Mouse (Mus musculus) Muller cell, postnatal 12 days (primary cell): ENCODE results near the gene Eif2d.

Source experiments
- DNase-seq: peaks from one replicate; pipeline ENCODE4 v3.0.0-alpha.2; 2015; ENCODE audit errors: inconsistent ontology term

The Eif2d gene

DNA sequence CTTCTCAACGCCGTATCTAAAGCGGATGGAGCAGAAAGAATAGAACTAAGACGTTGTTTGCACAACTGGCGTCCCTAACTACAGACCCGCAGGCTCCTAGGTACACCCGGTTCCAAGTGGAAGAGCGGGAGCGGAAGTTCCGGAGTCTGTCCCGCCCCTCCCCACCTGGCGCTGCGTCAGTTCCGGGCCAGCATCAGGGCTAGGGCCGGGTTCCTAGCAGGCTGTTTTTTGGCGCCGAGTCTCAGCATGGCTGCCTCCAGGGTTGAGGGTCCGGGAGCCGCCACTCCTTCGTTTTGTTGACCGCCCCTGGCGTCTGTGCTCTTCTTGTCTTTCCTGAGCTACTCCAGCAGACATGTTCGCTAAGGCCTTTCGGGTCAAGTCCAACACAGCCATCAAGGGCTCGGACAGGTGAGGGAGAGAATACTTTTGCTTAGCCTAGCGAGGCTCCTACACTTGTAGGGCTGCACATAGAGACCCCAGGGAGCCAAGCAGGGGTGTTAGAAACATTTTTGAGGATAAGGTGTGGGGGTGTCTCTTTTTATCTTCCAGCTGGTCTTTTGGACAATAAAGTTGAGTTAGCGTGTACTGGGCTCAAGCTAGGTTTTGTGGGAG, at the start of gene Eif2d:
Gene Eif2d (plus strand): TSS at position 164 of the 612 bp plus-strand sequence.
- peak; percentile 86 for DNase-seq

DNA sequence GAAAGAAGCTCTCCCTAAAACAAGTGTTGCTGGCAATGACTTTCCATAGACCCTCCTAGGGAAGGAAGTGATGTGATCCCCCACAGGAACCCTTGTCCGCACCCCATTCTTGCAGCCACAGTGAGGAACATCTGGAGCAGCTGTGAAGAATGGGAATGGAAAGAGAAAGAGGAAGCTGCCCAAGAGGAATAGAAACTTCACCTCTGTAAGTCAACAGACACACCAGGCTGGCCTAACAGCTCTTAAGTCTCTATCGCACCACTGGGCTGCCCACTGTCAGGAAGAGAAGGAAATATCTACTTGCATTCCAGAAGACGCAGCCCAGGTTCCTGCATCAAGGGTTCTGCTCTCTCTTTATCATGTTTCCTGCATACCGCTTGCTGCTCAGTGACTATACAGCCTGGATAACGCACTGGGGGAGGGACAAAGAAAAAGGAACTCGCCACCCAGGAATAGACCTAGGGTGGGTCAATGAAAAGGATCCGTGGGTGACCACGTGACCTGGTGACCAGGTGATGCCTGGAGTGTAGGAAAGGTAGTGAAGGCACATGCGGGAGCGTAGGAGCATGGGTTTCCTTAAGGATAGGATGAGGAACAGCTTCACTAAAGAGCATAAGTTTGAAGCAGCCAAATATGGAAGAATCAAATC, 49.1 kb upstream of the Eif2d start:
- no peak for DNase-seq

DNA sequence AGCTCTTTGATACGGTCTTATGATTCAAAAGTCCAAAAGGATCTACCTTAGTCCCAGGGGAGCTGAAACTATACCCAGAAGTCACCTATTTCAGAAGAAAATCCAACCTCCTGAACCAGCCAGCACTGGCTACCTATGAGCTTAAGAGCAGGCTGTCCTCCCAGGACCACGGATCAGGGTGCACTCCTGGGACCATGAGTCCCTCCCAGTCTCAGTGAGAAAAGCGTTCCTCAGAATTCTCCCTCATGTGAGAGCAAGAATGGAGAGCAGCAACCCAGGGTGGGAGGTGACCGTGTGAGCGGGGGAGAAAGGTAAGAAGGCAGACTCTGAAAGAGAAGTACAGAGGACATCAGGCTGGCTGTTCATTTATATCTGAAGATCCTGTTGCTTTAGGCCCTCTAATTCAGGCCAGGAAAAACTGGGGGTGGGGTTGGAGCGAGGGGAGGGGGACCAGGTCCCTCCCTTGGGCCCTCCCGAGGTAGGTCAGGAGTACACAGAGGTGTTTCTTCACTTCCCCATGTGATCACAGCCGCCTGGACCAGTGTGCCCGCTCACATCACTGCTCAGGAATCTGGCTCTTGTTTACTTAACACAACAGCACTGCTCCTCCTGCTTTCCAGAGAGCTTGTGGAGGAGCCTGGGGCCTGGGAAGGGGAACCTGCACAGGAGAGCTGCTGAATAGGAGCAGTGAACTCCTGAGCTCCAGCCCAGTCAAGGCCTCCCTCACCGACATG, 45.2 kb upstream of the Eif2d start:
- DNase-seq = no peak

GRCm38 (mm10) chr1:131110525-131111106, 42.4 kb upstream of the Eif2d start:
- DNase-seq = no peak

- peak; percentile 75 for DNase-seq
Observed at GRCm38 (mm10) chr1:131112576-131112975, 40.4 kb upstream of the Eif2d start.

GRCm38 (mm10) chr1:131115932-131116331, 37.0 kb upstream of the Eif2d start:
- DNase-seq = peak; percentile 62

DNA sequence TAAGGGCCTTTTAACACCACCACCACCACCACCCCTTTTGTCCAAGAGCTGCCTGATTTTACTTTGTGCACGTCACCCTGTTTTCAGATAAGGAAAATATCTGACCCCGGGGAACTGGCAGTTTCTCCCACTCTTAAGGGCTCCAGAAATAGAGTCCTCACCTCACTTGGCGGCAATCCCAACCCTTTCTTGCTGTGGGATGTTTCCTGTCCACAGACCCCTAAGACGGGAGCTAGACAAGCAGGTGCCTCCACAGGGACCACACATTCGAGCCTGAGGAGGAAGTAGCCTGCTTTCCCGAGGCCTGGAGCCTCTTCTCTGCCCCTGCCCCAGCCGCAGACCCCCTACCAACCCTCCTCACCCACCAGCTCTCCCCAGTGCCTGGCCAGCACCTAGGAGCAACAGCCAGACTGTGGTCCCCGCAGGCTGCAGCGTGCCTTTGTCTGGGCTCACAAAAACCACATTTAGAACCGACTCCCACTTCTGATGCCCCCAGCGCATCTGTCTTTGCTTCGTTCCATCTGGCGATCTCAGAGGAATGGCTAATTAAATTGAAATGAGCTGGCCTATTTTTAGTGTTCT, 36.5 kb upstream of the Eif2d start:
- DNase-seq = no peak

GRCm38 (mm10) chr1:131118530-131118929, 34.5 kb upstream of the Eif2d start:
- no peak for DNase-seq

DNA sequence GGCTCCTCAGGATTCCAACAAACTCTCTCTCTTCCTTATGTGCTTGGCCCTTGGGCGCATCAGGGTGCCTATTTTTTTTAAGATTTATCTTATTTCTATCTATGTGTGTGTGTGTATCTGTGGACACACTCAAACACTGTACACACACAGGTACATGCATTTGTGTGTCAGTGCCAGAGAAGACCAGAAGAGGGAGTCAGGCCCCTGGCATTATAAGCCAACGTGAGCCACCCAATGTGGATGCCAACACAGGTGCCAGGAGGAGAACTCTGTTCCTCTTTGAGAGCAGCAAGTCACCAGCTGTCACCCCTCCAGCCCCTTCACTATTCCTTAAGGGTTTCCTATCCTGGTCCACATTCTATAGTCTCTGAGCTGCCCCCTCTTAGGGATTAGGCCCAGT, 34.0 kb upstream of the Eif2d start:
- DNase-seq = no peak

GRCm38 (mm10) chr1:131121987-131122386, 31.0 kb upstream of the Eif2d start:
- DNase-seq = no peak

- DNase-seq = peak; percentile 52
Observed at GRCm38 (mm10) chr1:131123522-131124265, 29.3 kb upstream of the Eif2d start.

GRCm38 (mm10) chr1:131125987-131126744, 26.8 kb upstream of the Eif2d start:
- peak; percentile 29 for DNase-seq

- DNase-seq = no peak
Observed at GRCm38 (mm10) chr1:131134231-131134630, 18.8 kb upstream of the Eif2d start.

GRCm38 (mm10) chr1:131134942-131135522, 17.9 kb upstream of the Eif2d start:
- peak; percentile 60 for DNase-seq

DNA sequence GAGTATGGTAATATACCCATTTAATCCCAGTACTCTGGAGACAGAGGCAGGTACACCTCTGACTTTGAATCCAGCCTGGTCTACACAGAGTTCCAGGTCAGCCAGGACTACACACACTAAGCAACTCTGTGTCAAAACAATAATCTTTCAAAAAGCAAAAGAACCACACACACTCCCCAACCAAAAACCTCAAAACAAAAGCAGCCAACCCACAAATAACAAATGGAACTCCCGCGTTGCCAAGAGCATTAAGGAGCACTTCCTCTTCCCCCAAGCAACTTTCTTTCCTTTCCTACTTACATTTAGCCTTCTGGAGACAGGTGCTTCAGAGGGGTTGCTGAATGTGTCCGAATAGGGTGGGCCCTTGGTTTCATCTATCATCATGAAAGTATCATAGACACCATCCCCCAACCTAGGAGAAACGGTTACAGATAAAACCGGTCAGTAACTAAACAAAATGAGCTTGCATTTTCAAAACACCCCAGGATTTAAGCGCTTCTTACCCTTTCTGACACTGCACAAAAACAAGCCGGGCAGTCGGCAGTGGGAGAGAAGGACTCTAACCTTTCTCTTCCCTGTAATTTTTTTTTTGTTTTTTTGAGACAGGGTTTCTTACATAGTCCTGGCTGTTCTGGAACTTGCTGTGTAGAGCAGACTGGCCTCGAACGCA, 16.9 kb upstream of the Eif2d start:
- no peak for DNase-seq

DNA sequence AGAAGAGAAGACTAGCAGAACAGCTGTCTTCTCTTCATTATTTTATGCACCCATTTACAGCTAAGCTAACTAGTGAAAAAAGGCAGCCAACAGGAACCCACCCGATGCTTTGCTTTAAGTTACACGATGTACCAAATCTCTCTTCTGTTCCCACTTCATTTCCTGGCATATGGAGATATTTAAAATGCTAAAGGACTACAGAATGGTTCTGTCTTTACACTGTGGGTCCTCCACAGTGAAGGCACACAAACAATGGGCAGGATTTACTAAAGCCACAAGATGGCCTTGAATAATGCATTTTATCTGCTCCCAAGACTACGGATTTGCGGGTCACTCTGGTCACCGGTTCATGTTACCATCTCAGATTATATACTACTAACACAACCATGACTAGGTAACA, 15.9 kb upstream of the Eif2d start:
- no peak for DNase-seq

DNA sequence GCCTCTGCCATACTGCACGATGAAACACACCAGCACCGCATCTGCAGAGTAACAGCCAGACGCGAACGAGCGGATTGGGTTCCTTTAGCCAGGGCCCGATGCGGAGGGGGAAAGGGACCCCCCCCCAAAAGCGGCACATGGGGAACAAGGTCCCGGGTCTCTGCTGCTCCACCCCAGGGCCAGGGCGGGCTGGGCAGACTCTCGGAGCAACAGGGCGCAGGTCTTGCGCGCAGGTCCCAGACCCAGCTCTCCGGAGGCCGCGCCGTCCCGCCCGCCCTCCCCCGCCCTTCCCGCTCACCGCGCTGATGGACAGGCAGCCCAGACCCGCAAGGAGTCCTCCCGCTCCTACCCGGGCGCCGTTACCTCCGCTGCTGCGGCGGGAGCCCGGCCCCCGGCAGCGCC, 15.3 kb upstream of the Eif2d start:
- DNase-seq = no peak

DNA sequence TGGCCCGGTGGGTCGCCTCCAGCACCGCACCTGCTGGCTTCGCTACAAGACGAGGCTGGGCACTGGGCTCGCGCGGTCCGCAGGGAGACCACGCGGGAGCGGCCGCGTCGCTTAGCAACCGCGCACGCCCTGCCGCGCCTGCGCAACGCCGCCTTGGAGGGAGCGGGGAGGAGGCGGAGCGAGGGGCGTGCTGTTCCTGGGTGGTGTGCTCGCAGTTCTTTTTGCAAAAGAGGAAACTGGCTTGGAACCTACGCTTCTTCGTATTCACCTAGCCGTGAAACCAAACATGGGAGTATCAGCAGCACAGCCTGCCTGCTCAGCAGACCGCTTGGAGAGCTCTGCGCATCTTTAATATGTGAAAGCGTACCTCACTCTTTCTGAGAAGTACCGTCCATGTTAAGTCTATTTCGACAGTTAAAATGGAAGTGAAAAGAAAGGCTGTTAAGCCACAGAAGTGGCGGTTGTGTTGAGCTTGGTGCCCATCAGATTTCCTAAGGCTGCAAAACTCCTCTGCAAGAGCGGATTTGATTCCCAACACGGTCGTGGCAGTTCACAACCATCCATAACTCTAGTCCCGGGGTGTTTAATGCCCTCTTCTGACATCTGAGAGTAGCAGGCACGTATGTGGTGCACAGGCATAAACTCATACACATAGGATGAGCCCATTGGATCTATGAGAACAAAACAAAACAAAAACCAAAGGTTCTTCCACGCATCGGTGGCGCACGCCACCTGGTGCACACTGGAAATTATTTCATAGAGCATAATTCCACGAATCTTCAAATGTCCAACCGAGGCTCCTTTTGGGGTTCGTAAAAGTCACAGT, 14.6 kb upstream of the Eif2d start, which contains the start of gene Dyrk3:
Gene Dyrk3 (minus strand): TSS at position 150 of the 826 bp plus-strand sequence.
- peak; percentile 96 for DNase-seq
